Mouse (Mus musculus) forebrain, embryonic 16.5 days (tissue): ENCODE data around the gene Gspt1. TPM values are rescaled to one million over a fixed set of nuclear protein-coding genes. Genes with fewer than 3 reads are reported as not detected.

Experiments used
- ATAC-seq: fragments of 200-750 bp; cut with Nextera tagmentation; 2 replicates; pipeline ENCODE4 v1.8.0; 2017; ENCODE audit warnings: mild to moderate bottlenecking, moderate library complexity
- H3K27ac ChIP-seq: fragments of 300-500 bp; sonication (generic); 2 replicates; pipeline ENCODE4 v1.5.1; 2014; ENCODE audit warnings: low read length, control low read depth
- H3K27me3 ChIP-seq: fragments of 300-500 bp; sonication (generic); replicated peaks from 2 replicates; pipeline ENCODE4 v1.6.1; 2014; ENCODE audit warnings: low read length; ENCODE audit not compliant: control insufficient read depth, insufficient read depth
- H3K36me3 ChIP-seq: fragments of 300-500 bp; sonication (generic); 2 replicates; pipeline ENCODE4 v1.6.1; 2014; ENCODE audit not compliant: control insufficient read depth, insufficient read depth
- H3K4me1 ChIP-seq: fragments of 300-500 bp; sonication (generic); replicated peaks from 2 replicates; pipeline ENCODE4 v1.6.1; 2014; ENCODE audit warnings: low read length; ENCODE audit not compliant: control insufficient read depth, insufficient read depth
- H3K4me2 ChIP-seq: fragments of 300-500 bp; sonication (generic); 2 replicates; pipeline ENCODE4 v1.6.1; 2014; ENCODE audit warnings: mild to moderate bottlenecking, low read length, control low read depth
- H3K4me3 ChIP-seq: fragments of 300-500 bp; sonication (generic); replicated peaks from 2 replicates; pipeline ENCODE4 v1.5.1; 2014; ENCODE audit warnings: mild to moderate bottlenecking, low read length, control low read depth
- H3K9ac ChIP-seq: fragments of 300-500 bp; sonication (generic); replicated peaks from 2 replicates; pipeline ENCODE4 v1.6.1; 2014; ENCODE audit warnings: low read depth, low read length, control low read depth
- H3K9me3 ChIP-seq: fragments of 300-500 bp; sonication (generic); 2 replicates; pipeline ENCODE4 v1.6.1; 2016; ENCODE audit warnings: low read length; ENCODE audit not compliant: control insufficient read depth
- WGBS: fragments of 180-500 bp; shearing (Covaris S2); extraction: QIAGEN DNeasy Blood & Tissue Kit; methylation state at CpG from one replicate; pipeline ENCODE4 v1.1.7; 2014; 5-methylcytosine and 5-hydroxymethylcytosine counted together
- polyA plus RNA-seq: library from polyadenylated mRNA; unstranded; fragments of >200 nt; fragmentation: Nextera tagmentation; extraction: Ambion mirVana; gene quantifications from 2 replicates; pipeline ENCODE4 v1.2.1, GENCODE M21; 2015

Gene Gspt1
- polyA plus RNA-seq, 1 experiment from 2014 or later: 47.3 TPM

GRCm38 (mm10) chr16:11242401-11242800 is 11.7 kb downstream of the Gspt1 start:
- 89% methylated on average over 1 of the region's 1 CpGs for WGBS
- no peaks in the 10 kb centered on the region for H3K4me1 ChIP-seq
- H3K27me3 ChIP-seq: no peaks in the 10 kb centered on the region
- H3K4me2 ChIP-seq: no peak overlapping the region
- no peak for ATAC-seq
- no peak overlapping the region for H3K4me3 ChIP-seq
- peaks cover 8% of the 10 kb centered on the region for H3K36me3 ChIP-seq
- H3K9me3 ChIP-seq: no peaks in the 10 kb centered on the region
- H3K27ac ChIP-seq: no peak overlapping the region
- no peak overlapping the region for H3K9ac ChIP-seq

GRCm38 (mm10) chr16:11217801-11218200 is 36.3 kb downstream of the Gspt1 start:
- 90% methylated on average over 3 of the region's 3 CpGs for WGBS
- Histone ChIP-seq H3K4me2 (no peak overlapping the region), H3K9me3 (no peaks in the 10 kb centered on the region), H3K36me3 (peaks cover 20% of the 10 kb centered on the region), H3K4me3 (no peak overlapping the region), H3K27me3 (no peaks in the 10 kb centered on the region), H3K9ac (no peak overlapping the region), H3K4me1 (no peaks in the 10 kb centered on the region), H3K27ac (no peak overlapping the region)
- no peak for ATAC-seq

- Histone ChIP-seq H3K9me3 (no peaks in the 10 kb centered on the region), H3K27ac (peak overlapping the region; percentile 51), H3K4me1 (peaks cover 23% of the 10 kb centered on the region), H3K4me3 (peak overlapping the region; percentile 99), H3K27me3 (no peaks in the 10 kb centered on the region), H3K36me3 (peaks cover 2% of the 10 kb centered on the region; the same call in 1 of the 2 replicates), H3K4me2 (peak overlapping the region; percentile 62), H3K9ac (peak overlapping the region; percentile 86)
- peak; percentile 49 for ATAC-seq
- 11% methylated on average over 24 of the region's 24 CpGs for WGBS
These were observed 50.3 kb downstream of the Gspt1 start for GRCm38 (mm10) chr16:11203600-11204390.

- H3K9ac ChIP-seq: peak within 1 kb of the TSS; percentile 86
- no peaks in the 10 kb centered on the region for H3K9me3 ChIP-seq
- under 1% methylated on average over 68 of the region's 68 CpGs for WGBS
- no peaks in the 10 kb centered on the region for H3K27me3 ChIP-seq
- peak within 1 kb of the TSS; percentile 99 for H3K4me2 ChIP-seq
- H3K4me1 ChIP-seq: peaks cover 25% of the 10 kb centered on the region
- H3K27ac ChIP-seq: peak within 1 kb of the TSS; percentile 51
- peak within 1 kb of the TSS; percentile 99 for H3K4me3 ChIP-seq
- ATAC-seq: peak; percentile 99
- H3K36me3 ChIP-seq: peaks cover 10% of the 10 kb centered on the region
These were observed 51.3 kb downstream of the Gspt1 start, which contains the start of gene Rsl1d1 for GRCm38 (mm10) chr16:11202571-11203554. Gene Rsl1d1, minus strand, starts transcription at chr16:11203331.

GRCm38 (mm10) chr16:11201740-11202394 is 52.3 kb downstream of the Gspt1 start:
- Histone ChIP-seq H3K27ac (no peak overlapping the region), H3K36me3 (peaks cover 19% of the 10 kb centered on the region), H3K27me3 (no peaks in the 10 kb centered on the region), H3K4me1 (peaks cover 25% of the 10 kb centered on the region), H3K4me2 (peak overlapping the region; percentile 99), H3K9ac (no peak overlapping the region), H3K4me3 (peak overlapping the region; percentile 99), H3K9me3 (no peaks in the 10 kb centered on the region)
- WGBS: 66% methylated on average over 6 of the region's 6 CpGs
- ATAC-seq: no peak

GRCm38 (mm10) chr16:11200247-11200646 is 53.9 kb downstream of the Gspt1 start:
- no peak overlapping the region for H3K4me3 ChIP-seq
- H3K27me3 ChIP-seq: no peaks in the 10 kb centered on the region
- WGBS: 89% methylated on average over 3 of the region's 3 CpGs
- no peak for ATAC-seq
- H3K9me3 ChIP-seq: no peaks in the 10 kb centered on the region
- H3K36me3 ChIP-seq: peaks cover 32% of the 10 kb centered on the region
- no peak overlapping the region for H3K4me2 ChIP-seq
- H3K4me1 ChIP-seq: peaks cover 25% of the 10 kb centered on the region
- H3K27ac ChIP-seq: no peak overlapping the region
- no peak overlapping the region for H3K9ac ChIP-seq

- 89% methylated on average over 2 of the region's 2 CpGs for WGBS
- Histone ChIP-seq H3K9me3 (no peaks in the 10 kb centered on the region), H3K4me2 (no peak overlapping the region), H3K27ac (no peak overlapping the region), H3K4me1 (peaks cover 10% of the 10 kb centered on the region), H3K4me3 (no peak overlapping the region), H3K36me3 (peaks cover 38% of the 10 kb centered on the region), H3K9ac (no peak overlapping the region), H3K27me3 (no peaks in the 10 kb centered on the region)
- no peak for ATAC-seq
These were observed 55.7 kb downstream of the Gspt1 start for GRCm38 (mm10) chr16:11198467-11198866.

GRCm38 (mm10) chr16:11197052-11197451 is 57.1 kb downstream of the Gspt1 start:
- Histone ChIP-seq H3K9me3 (no peaks in the 10 kb centered on the region), H3K27me3 (no peaks in the 10 kb centered on the region), H3K27ac (no peak overlapping the region), H3K9ac (no peak overlapping the region), H3K4me2 (no peak overlapping the region), H3K36me3 (peaks cover 50% of the 10 kb centered on the region), H3K4me3 (no peak overlapping the region), H3K4me1 (peaks cover 8% of the 10 kb centered on the region)
- no peak for ATAC-seq
- 86% methylated on average over 4 of the region's 4 CpGs for WGBS
